Mouse (Mus musculus): Measurements from ENCODE around the gene Farp2. TPM values are rescaled to one million over a fixed set of nuclear protein-coding genes. Genes with fewer than 3 reads are reported as not detected.
A peak's percentile ranks its signal among the peaks of the same experiment; 100 is the strongest.
"Not testable (repeated sequence)": the region's sequence is repeated elsewhere in the genome, so short reads cannot be mapped to it uniquely, and the experiment has no call there.

Gene Farp2
- total and polyA plus RNA-seq, 2 experiments from 2014 or later, result 3.9 to 10.5 TPM

- Histone ChIP-seq H3K9me3 (replicated peaks; ENCODE audit: control insufficient read depth, low read length) (no peaks in the 10 kb centered on the region), H3K4me3 (ENCODE audit: low read depth, low read length) (no peak overlapping the region), H3K27me3 (ENCODE audit: control insufficient read depth, insufficient read depth, low read length) (no peaks in the 10 kb centered on the region), H3K4me2 (ENCODE audit: low read depth, low read length) (no peak overlapping the region), H3K27ac (ENCODE audit: low read depth) (no peak overlapping the region), H3K36me3 (replicated peaks; ENCODE audit: control insufficient read depth, insufficient read depth, low read length) (peaks cover 46% of the 10 kb centered on the region), H3K9ac (replicated peaks; ENCODE audit: low read depth, low read length) (no peak overlapping the region), H3K4me1 (ENCODE audit: control insufficient read depth, insufficient read depth) (peaks cover 5% of the 10 kb centered on the region)
- no peak for TF ChIP-seq EP300 (IDR thresholded peaks at IDR 0.05; ENCODE audit: low read depth)
- TF ChIP-seq CTCF (IDR thresholded peaks at IDR 0.05; ENCODE audit: low read depth), result peak; percentile 56
- no peak for ATAC-seq (ENCODE audit: insufficient read depth, low read depth)
- peak; percentile 81 for DNase-seq (ENCODE audit: low spot score)
- 42% methylated on average over 10 of the region's 10 CpGs for WGBS
These were observed 4.8 kb upstream of the Farp2 start for GRCm38 (mm10) chr1:93506944-93507676.

GRCm38 (mm10) chr1:93508576-93508975 lies 3.3 kb upstream of the Farp2 start:
- not testable (repeated sequence) for DNase-seq (ENCODE audit: low spot score); H3K27me3 ChIP-seq (ENCODE audit: control insufficient read depth, insufficient read depth, low read length); H3K27ac ChIP-seq (ENCODE audit: low read depth); H3K9me3 ChIP-seq (replicated peaks; ENCODE audit: control insufficient read depth, low read length); H3K9ac ChIP-seq (replicated peaks; ENCODE audit: low read depth, low read length); H3K4me3 ChIP-seq (ENCODE audit: low read depth, low read length); H3K4me1 ChIP-seq (ENCODE audit: control insufficient read depth, insufficient read depth); ATAC-seq (ENCODE audit: insufficient read depth, low read depth); H3K4me2 ChIP-seq (ENCODE audit: low read depth, low read length)
- H3K36me3 ChIP-seq (replicated peaks; ENCODE audit: control insufficient read depth, insufficient read depth, low read length), result peaks cover 34% of the 10 kb centered on the region
- 18% methylated on average over 1 of the region's 1 CpGs for WGBS

- peak; percentile 25 for DNase-seq (ENCODE audit: low spot score)
These were observed 442 bp downstream of the Farp2 start for GRCm38 (mm10) chr1:93512351-93512690.

GRCm38 (mm10) chr1:93513221-93513620 lies 1.3 kb downstream of the Farp2 start:
- Histone ChIP-seq H3K4me1 (ENCODE audit: control insufficient read depth, insufficient read depth) (peaks cover 8% of the 10 kb centered on the region), H3K9ac (replicated peaks; ENCODE audit: low read depth, low read length) (no peak overlapping the region), H3K4me2 (ENCODE audit: low read depth, low read length) (0 out of 2 replicates have a peak overlapping the region, but pooled peaks have one; percentile 95), H3K27ac (ENCODE audit: low read depth) (no peak overlapping the region), H3K36me3 (replicated peaks; ENCODE audit: control insufficient read depth, insufficient read depth, low read length) (0 out of 2 replicates have a peak, but pooled peaks cover 5% of the 10 kb centered on the region), H3K9me3 (replicated peaks; ENCODE audit: control insufficient read depth, low read length) (no peaks in the 10 kb centered on the region), H3K4me3 (ENCODE audit: low read depth, low read length) (no peak overlapping the region), H3K27me3 (ENCODE audit: control insufficient read depth, insufficient read depth, low read length) (no peaks in the 10 kb centered on the region)
- TF ChIP-seq EP300 (IDR thresholded peaks at IDR 0.05; ENCODE audit: low read depth) (no peak), CTCF (IDR thresholded peaks at IDR 0.05; ENCODE audit: low read depth) (no peak)
- ATAC-seq (ENCODE audit: insufficient read depth, low read depth) (no peak), DNase-seq (ENCODE audit: low spot score) (no peak)
- whole genome bisulfite sequencing, result 80% methylated on average over 14 of the region's 14 CpGs

More at GRCm38 (mm10) chr1:93512351-93512690, 442 bp downstream of the Farp2 start:
- TF ChIP-seq EP300 (IDR thresholded peaks at IDR 0.05; ENCODE audit: low read depth) (no peak), CTCF (IDR thresholded peaks at IDR 0.05; ENCODE audit: low read depth) (no peak)
- Histone ChIP-seq H3K9ac (replicated peaks; ENCODE audit: low read depth, low read length) (peak overlapping the region; percentile 86), H3K27ac (ENCODE audit: low read depth) (peak overlapping the region; percentile 93), H3K4me3 (ENCODE audit: low read depth, low read length) (peak overlapping the region; percentile 87), H3K4me2 (ENCODE audit: low read depth, low read length) (peak overlapping the region; percentile 95), H3K4me1 (ENCODE audit: control insufficient read depth, insufficient read depth) (peaks cover 8% of the 10 kb centered on the region), H3K27me3 (ENCODE audit: control insufficient read depth, insufficient read depth, low read length) (no peaks in the 10 kb centered on the region), H3K36me3 (replicated peaks; ENCODE audit: control insufficient read depth, insufficient read depth, low read length) (peaks cover 9% of the 10 kb centered on the region; the same call in 1 of the 2 replicates), H3K9me3 (replicated peaks; ENCODE audit: control insufficient read depth, low read length) (no peaks in the 10 kb centered on the region)
- WGBS, result 1% methylated on average over 15 of the region's 15 CpGs
- ATAC-seq (ENCODE audit: insufficient read depth, low read depth), result peak; percentile 45

GRCm38 (mm10) chr1:93521491-93521890 lies 9.6 kb downstream of the Farp2 start:
- H3K4me1 ChIP-seq (ENCODE audit: control insufficient read depth, insufficient read depth), result no peaks in the 10 kb centered on the region
- 71% methylated on average over 2 of the region's 2 CpGs for WGBS
- no peak overlapping the region for H3K4me2 ChIP-seq (ENCODE audit: low read depth, low read length)
- H3K4me3 ChIP-seq (ENCODE audit: low read depth, low read length), result no peak overlapping the region
- TF ChIP-seq EP300 (IDR thresholded peaks at IDR 0.05; ENCODE audit: low read depth) (no peak), CTCF (IDR thresholded peaks at IDR 0.05; ENCODE audit: low read depth) (no peak)
- no peaks in the 10 kb centered on the region for H3K27me3 ChIP-seq (ENCODE audit: control insufficient read depth, insufficient read depth, low read length)
- H3K27ac ChIP-seq (ENCODE audit: low read depth), result no peak overlapping the region
- no peaks in the 10 kb centered on the region for H3K9me3 ChIP-seq (replicated peaks; ENCODE audit: control insufficient read depth, low read length)
- H3K9ac ChIP-seq (replicated peaks; ENCODE audit: low read depth, low read length), result no peak overlapping the region
- ATAC-seq (ENCODE audit: insufficient read depth, low read depth) (no peak), DNase-seq (ENCODE audit: low spot score) (no peak)
- H3K36me3 ChIP-seq (replicated peaks; ENCODE audit: control insufficient read depth, insufficient read depth, low read length), result no peaks in the 10 kb centered on the region

GRCm38 (mm10) chr1:93522325-93522724 lies 10.4 kb downstream of the Farp2 start:
- TF ChIP-seq EP300 (IDR thresholded peaks at IDR 0.05; ENCODE audit: low read depth), result no peak
- TF ChIP-seq CTCF (IDR thresholded peaks at IDR 0.05; ENCODE audit: low read depth), result no peak
- H3K9me3 ChIP-seq (replicated peaks; ENCODE audit: control insufficient read depth, low read length), result no peaks in the 10 kb centered on the region
- no peak for DNase-seq (ENCODE audit: low spot score)
- no peaks in the 10 kb centered on the region for H3K4me1 ChIP-seq (ENCODE audit: control insufficient read depth, insufficient read depth)
- H3K27ac ChIP-seq (ENCODE audit: low read depth), result 0 out of 2 replicates have a peak overlapping the region, but pooled peaks have one; percentile 20
- no peak overlapping the region for H3K4me2 ChIP-seq (ENCODE audit: low read depth, low read length)
- 69% methylated on average over 1 of the region's 1 CpGs for WGBS
- no peak for ATAC-seq (ENCODE audit: insufficient read depth, low read depth)
- no peak overlapping the region for H3K9ac ChIP-seq (replicated peaks; ENCODE audit: low read depth, low read length)
- H3K36me3 ChIP-seq (replicated peaks; ENCODE audit: control insufficient read depth, insufficient read depth, low read length), result no peaks in the 10 kb centered on the region
- H3K4me3 ChIP-seq (ENCODE audit: low read depth, low read length), result no peak overlapping the region
- no peaks in the 10 kb centered on the region for H3K27me3 ChIP-seq (ENCODE audit: control insufficient read depth, insufficient read depth, low read length)

Measured in heart, postnatal 0 days (tissue).